Mouse (Mus musculus) adipocyte (in vitro differentiated cells): ENCODE data around the gene Gm37240.

Experiments used
- DNase-seq: peaks from one replicate; pipeline ENCODE4 v3.0.0-alpha.2; 2016; ENCODE audit warnings: low spot score

Gm37240 gene

GRCm38 (mm10) chr3:85398483-85398835 lies 488.9 kb downstream of the Gm37240 start:
- DNase-seq = no peak

GRCm38 (mm10) chr3:85397816-85398482 lies 489.4 kb downstream of the Gm37240 start:
- no peak for DNase-seq

- no peak for DNase-seq
These were observed 493.9 kb downstream of the Gm37240 start for GRCm38 (mm10) chr3:85393395-85393794.

- DNase-seq = no peak
These were observed 495.6 kb downstream of the Gm37240 start for GRCm38 (mm10) chr3:85391756-85392155.

GRCm38 (mm10) chr3:85391111-85391510 lies 496.2 kb downstream of the Gm37240 start:
- DNase-seq = no peak

- no peak for DNase-seq
These were observed 501.9 kb downstream of the Gm37240 start for GRCm38 (mm10) chr3:85385371-85385770.

- DNase-seq = peak; percentile 71
These were observed 504.0 kb downstream of the Gm37240 start for GRCm38 (mm10) chr3:85383330-85383729.

GRCm38 (mm10) chr3:85378703-85379395 lies 508.5 kb downstream of the Gm37240 start:
- DNase-seq = no peak

- DNase-seq = peak; percentile 10
These were observed 509.2 kb downstream of the Gm37240 start for GRCm38 (mm10) chr3:85377946-85378702.

- DNase-seq = no peak
These were observed 509.8 kb downstream of the Gm37240 start for GRCm38 (mm10) chr3:85377505-85377904.

DNA sequence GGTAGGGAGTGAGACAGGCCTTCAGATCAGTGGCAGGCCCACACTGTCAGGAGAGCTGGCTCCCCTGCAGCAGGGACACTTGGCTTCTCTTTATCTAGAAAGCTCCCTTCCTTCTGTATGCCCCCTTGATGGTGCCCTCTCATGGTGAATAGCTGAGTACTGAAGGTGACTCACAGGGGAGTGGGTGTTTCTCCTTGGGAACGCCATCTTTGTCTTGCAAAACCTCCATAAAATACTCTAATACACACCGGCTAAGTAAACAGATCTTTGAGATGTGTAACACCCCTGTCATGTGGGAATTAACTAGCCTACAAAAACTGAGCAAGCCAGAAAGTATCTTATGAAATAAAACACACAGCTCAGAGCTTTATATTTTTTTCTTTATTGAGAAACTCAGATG lies 510.8 kb downstream of the Gm37240 start:
- no peak for DNase-seq

DNA sequence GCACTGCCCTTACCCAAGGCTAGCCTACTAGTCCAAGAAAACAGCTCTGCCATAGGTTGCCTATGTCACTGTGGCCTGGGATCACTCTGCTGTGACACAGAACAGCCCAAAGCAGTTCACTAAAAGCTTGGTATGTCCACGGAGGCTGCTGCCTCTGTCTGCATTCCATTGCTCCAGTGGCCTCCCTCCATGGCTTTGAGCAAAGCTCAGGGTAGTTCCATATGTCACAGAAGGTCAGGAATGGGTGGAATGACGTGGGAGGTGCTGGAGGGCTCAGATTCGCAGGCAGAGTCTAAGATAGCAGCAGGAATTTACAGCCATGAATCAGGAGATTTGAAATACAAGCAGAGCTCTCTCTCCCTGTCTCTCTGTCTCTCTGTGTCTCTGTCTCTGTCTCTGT lies 514.3 kb downstream of the Gm37240 start:
- DNase-seq = no peak

GRCm38 (mm10) chr3:85369847-85370246 lies 517.5 kb downstream of the Gm37240 start:
- DNase-seq = no peak

DNA sequence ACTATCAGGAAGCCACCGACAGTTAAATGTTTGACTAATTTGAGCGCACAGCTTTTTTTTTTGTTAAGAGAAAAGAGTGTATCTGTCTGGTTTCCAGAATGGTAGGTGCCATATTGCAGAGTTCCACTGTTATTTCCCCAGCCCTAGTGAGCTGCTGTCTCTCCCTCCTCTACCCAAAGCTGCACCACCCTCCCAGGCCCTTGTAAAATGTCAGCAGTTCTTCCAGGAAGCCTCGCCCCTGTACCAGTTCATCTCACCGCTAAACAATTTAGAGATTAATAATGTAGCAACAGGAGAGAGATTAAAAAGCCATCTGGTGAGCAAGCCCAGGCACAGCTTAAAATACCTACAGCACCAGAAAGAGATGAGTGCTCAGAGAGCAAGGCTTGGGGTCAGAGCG lies 518.2 kb downstream of the Gm37240 start:
- no peak for DNase-seq

DNA sequence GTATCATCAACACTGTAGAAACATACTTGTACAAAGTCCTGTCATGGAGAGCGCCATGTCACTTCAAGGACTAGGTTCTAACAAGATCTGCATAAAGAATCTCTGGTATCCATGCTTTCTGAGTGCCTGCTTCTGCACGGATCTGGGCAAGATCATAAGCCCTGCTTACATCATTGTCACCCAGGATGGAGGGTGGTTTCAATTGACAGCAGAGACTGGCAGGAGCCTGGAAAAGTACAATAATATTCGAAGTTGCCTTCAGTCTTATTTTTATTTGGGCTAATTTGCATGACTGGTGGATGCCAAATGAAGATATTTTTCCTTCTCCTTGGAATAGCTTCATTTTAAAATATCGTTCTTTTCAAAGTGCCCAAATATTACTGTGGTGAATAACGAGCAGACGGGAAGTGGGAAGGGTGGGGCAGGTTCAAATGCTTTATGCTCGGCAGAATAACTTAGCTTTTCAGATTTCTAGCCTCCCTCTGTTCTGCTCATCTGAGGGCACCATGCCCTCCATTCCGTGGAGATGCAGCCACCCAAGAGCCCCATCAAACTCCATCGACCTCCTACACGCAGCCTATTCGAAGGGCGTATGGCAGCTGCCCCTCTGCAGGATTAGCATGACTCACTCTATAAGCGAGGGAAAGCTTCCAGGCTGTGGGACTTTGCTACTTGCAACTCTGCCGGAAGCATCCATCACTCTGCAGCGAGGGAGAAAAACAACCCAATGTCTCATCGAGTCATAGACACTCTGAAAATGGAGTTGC lies 518.8 kb downstream of the Gm37240 start:
- no peak for DNase-seq

DNA sequence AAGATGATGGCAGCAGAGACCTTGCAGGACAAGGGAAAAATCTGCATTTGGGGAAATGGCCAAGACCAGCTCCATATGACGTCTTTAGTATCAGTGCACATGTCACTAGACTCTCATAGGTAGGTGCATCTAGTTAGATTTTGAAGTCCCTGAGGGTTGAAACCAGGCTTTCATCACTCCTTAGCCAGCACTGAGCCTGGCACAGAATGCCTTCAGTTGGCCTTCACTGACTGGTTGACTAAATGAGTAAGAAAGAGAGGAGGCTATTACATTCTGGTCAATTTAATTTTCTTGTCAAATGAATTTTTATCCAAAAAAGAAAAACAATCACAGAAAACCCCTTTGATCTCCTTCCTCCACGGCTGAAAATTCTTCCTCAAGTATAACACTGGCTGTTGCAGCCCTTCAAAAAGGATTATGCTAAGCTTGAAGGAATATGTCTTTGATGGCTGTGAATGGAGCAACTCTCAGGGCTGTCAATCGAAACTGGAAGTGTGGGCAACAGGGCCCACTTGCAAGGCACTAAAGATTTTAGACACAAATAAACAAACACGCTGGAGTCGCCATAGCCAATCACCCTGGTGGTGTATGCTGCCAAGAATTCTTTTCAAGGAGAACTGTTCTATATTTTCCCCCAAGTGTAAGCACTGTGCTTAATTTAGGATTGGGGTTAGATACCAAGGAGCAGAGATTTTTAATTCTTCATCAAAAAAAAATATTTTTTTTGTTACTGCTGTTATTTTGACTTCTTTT lies 522.6 kb downstream of the Gm37240 start:
- DNase-seq = no peak

- no peak for DNase-seq
These were observed 524.4 kb downstream of the Gm37240 start for GRCm38 (mm10) chr3:85362883-85363282.

DNA sequence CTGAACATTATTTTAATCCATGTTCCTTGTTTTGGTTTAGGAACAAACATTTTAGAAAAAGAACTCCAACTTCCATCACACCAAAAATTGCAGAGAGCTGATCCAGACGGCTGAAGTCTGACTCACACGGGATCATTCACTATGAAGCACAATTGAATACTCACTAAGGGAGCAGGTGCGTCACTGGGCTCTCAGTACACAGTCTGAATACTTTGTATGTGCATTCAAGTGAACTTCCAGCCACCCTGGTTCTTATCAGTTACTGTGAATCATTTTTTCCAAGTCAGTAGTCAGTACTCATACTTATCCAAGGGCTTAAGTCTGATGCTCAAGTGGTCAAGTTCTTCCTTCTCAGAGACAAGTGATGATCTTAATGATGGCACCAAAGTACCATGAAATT lies 530.9 kb downstream of the Gm37240 start:
- DNase-seq = no peak

DNA sequence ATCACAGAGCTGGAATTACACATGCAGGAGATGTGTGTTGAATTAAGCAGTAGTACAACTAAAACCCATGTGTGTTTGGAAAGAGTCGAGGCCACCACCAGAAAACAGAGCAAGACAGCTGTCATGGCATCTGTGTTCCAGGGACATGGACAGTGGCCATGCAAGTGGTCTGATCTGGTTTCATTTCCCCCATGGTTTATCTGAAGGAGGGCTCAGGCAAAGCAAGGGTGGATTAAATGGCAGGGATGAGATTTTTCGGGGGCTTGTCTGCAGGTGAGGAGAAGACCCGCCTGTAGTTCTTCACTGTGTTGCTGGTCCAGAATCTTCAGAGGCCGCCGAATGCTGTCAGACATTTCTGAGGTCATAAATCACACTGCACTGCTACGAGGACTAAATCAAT lies 539.3 kb downstream of the Gm37240 start:
- no peak for DNase-seq

DNA sequence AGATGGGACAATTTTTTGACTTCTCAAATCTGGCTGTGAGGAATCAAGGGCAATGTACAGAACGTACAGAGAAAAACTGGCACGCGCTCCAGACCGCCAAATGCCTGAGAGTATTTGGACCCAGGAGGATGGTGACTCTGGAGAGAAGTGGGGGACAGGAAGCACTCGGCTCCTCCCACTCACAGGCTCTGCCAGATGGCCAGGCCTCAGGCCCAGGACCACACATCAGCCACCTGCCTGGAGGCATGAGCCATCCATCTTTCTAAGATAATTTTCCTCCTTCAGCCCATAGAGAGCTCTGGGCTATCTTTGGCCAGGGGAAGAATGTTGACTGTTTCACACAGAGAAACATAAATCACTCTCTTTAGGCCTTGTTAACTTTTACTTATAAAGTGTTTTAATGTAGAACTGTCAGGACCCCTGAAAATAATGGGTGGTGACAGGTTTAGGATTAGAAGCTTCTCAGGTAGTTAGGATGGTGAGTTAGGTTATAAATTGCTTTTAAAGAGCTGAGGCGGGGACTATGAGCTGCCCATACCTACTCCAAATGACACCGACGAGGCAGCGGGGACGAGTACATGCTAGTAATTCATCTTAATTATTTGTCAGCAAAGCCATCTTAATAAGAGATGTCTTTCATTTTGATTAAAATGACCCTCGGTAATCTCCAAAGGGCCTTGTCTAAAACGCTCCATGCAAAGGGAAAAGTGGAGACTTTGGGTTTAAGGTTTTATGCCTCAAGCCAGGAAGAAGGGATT lies 546.0 kb downstream of the Gm37240 start:
- no peak for DNase-seq

DNA sequence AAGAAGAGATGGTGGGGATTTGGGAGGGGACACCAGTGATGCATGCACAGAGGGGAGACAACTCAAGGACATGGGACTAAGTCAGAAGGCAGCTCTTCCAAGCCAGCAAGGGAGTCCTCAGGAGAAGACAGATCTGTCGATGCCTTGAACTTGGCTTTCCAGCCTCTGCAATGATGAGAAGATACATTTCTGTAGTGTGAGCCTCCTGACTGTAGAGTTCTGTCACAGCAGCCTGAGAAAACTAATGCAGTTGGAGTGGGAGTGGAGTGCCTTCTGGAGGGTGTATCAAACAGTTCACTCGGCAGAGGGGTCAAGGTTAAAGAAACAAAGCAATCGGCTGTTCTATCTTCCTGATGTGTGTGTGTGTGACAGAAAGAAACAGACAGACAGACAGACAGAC lies 546.8 kb downstream of the Gm37240 start:
- no peak for DNase-seq
